Mouse (Mus musculus): ENCODE measurements around the gene Serp2. TPM values are rescaled to one million over a fixed set of nuclear protein-coding genes. Genes with fewer than 3 reads are reported as not detected.
A peak's percentile ranks its signal among the peaks of the same experiment; 100 is the strongest.

Serp2 gene
- polyA plus RNA-seq, 1 experiment from 2014 or later = 0.58 TPM

- WGBS (ENCODE audit: insufficient replicate concordance) = under 1% methylated on average over 31 of the region's 31 CpGs
- H3K9me3 ChIP-seq (ENCODE audit: low read length) = no peaks in the 10 kb centered on the region
- peak overlapping the region; percentile 98 for H3K27ac ChIP-seq (ENCODE audit: low read depth)
- H3K4me1 ChIP-seq (ENCODE audit: insufficient read depth) = peaks cover 15% of the 10 kb centered on the region
- H3K27me3 ChIP-seq (ENCODE audit: insufficient read depth, low read length) = no peaks in the 10 kb centered on the region
- TF ChIP-seq CTCF (IDR thresholded peaks at IDR 0.05; ENCODE audit: low read depth) = no peak
- TF ChIP-seq EP300 (IDR thresholded peaks at IDR 0.05; ENCODE audit: low read depth) = peak; percentile 60; the same call in 1 of the 2 replicates
- peaks cover 9% of the 10 kb centered on the region for H3K36me3 ChIP-seq (replicated peaks; ENCODE audit: insufficient read depth, low read length)
- peak overlapping the region; percentile 91 for H3K4me3 ChIP-seq (ENCODE audit: low read depth, low read length)
- peak overlapping the region; percentile 97 for H3K9ac ChIP-seq (replicated peaks)
- ATAC-seq (peak; percentile 66), DNase-seq (peak; percentile 86)
- peak overlapping the region; percentile 84 for H3K4me2 ChIP-seq (ENCODE audit: low read depth, low read length)
Observed at GRCm38 (mm10) chr14:76505439-76506220, 51.1 kb downstream of the Serp2 start.

- Histone ChIP-seq H3K4me1 (ENCODE audit: insufficient read depth) (peaks cover 15% of the 10 kb centered on the region), H3K9ac (replicated peaks) (peak overlapping the region; percentile 97), H3K9me3 (ENCODE audit: low read length) (no peaks in the 10 kb centered on the region), H3K4me3 (ENCODE audit: low read depth, low read length) (peak overlapping the region; percentile 91), H3K36me3 (replicated peaks; ENCODE audit: insufficient read depth, low read length) (peaks cover 9% of the 10 kb centered on the region), H3K4me2 (ENCODE audit: low read depth, low read length) (peak overlapping the region; percentile 84), H3K27me3 (ENCODE audit: insufficient read depth, low read length) (no peaks in the 10 kb centered on the region), H3K27ac (ENCODE audit: low read depth) (peak overlapping the region; percentile 98)
- TF ChIP-seq EP300 (IDR thresholded peaks at IDR 0.05; ENCODE audit: low read depth) = no peak
- no peak for ATAC-seq
- no peak for DNase-seq
- WGBS (ENCODE audit: insufficient replicate concordance) = under 1% methylated on average over 10 of the region's 10 CpGs
Observed at GRCm38 (mm10) chr14:76505101-76505438, 51.6 kb downstream of the Serp2 start.

GRCm38 (mm10) chr14:76504121-76504737 is 52.5 kb downstream of the Serp2 start:
- Histone ChIP-seq H3K4me3 (ENCODE audit: low read depth, low read length) (peak overlapping the region; percentile 91), H3K9ac (replicated peaks) (peak overlapping the region; percentile 97), H3K36me3 (replicated peaks; ENCODE audit: insufficient read depth, low read length) (peaks cover 9% of the 10 kb centered on the region), H3K27me3 (ENCODE audit: insufficient read depth, low read length) (no peaks in the 10 kb centered on the region), H3K4me1 (ENCODE audit: insufficient read depth) (peaks cover 15% of the 10 kb centered on the region), H3K9me3 (ENCODE audit: low read length) (no peaks in the 10 kb centered on the region), H3K27ac (ENCODE audit: low read depth) (peak overlapping the region; percentile 98), H3K4me2 (ENCODE audit: low read depth, low read length) (peak overlapping the region; percentile 84)
- ATAC-seq = peak; percentile 96
- peak; percentile 94 for DNase-seq
- WGBS (ENCODE audit: insufficient replicate concordance) = 1% methylated on average over 44 of the region's 52 CpGs
- TF ChIP-seq EP300 (IDR thresholded peaks at IDR 0.05; ENCODE audit: low read depth) (peak; percentile 79), CTCF (IDR thresholded peaks at IDR 0.05; ENCODE audit: low read depth) (peak; percentile 24; the same call in 1 of the 2 replicates)

GRCm38 (mm10) chr14:76503231-76503851 is 53.3 kb downstream of the Serp2 start:
- Histone ChIP-seq H3K27ac (ENCODE audit: low read depth) (peak overlapping the region; percentile 98; the same call in 1 of the 2 replicates), H3K4me3 (ENCODE audit: low read depth, low read length) (peak overlapping the region; percentile 91)

GRCm38 (mm10) chr14:76500036-76500435 is 56.7 kb downstream of the Serp2 start:
- no peak overlapping the region for H3K4me2 ChIP-seq (ENCODE audit: low read depth, low read length)
- H3K9ac ChIP-seq (replicated peaks) = no peak overlapping the region
- TF ChIP-seq CTCF (IDR thresholded peaks at IDR 0.05; ENCODE audit: low read depth) (no peak), EP300 (IDR thresholded peaks at IDR 0.05; ENCODE audit: low read depth) (no peak)
- H3K4me1 ChIP-seq (ENCODE audit: insufficient read depth) = peaks cover 5% of the 10 kb centered on the region; the same call in 1 of the 2 replicates
- no peaks in the 10 kb centered on the region for H3K9me3 ChIP-seq (ENCODE audit: low read length)
- H3K27ac ChIP-seq (ENCODE audit: low read depth) = no peak overlapping the region
- ATAC-seq (no peak), DNase-seq (no peak)
- H3K36me3 ChIP-seq (replicated peaks; ENCODE audit: insufficient read depth, low read length) = no peaks in the 10 kb centered on the region
- WGBS (ENCODE audit: insufficient replicate concordance) = 58% methylated on average over 5 of the region's 5 CpGs
- H3K4me3 ChIP-seq (ENCODE audit: low read depth, low read length) = no peak overlapping the region
- no peaks in the 10 kb centered on the region for H3K27me3 ChIP-seq (ENCODE audit: insufficient read depth, low read length)

More at GRCm38 (mm10) chr14:76503231-76503851, 53.3 kb downstream of the Serp2 start:
- peaks cover 9% of the 10 kb centered on the region for H3K36me3 ChIP-seq (replicated peaks; ENCODE audit: insufficient read depth, low read length)
- no peaks in the 10 kb centered on the region for H3K27me3 ChIP-seq (ENCODE audit: insufficient read depth, low read length)
- no peak for TF ChIP-seq EP300 (IDR thresholded peaks at IDR 0.05; ENCODE audit: low read depth)
- TF ChIP-seq CTCF (IDR thresholded peaks at IDR 0.05; ENCODE audit: low read depth) = peak; percentile 73
- ATAC-seq (no peak), DNase-seq (no peak)
- H3K4me2 ChIP-seq (ENCODE audit: low read depth, low read length) = peak overlapping the region; percentile 84
- 8% methylated on average over 13 of the region's 13 CpGs for WGBS (ENCODE audit: insufficient replicate concordance)
- H3K9ac ChIP-seq (replicated peaks) = peak overlapping the region; percentile 97
- H3K9me3 ChIP-seq (ENCODE audit: low read length) = no peaks in the 10 kb centered on the region
- peaks cover 15% of the 10 kb centered on the region for H3K4me1 ChIP-seq (ENCODE audit: insufficient read depth)

GRCm38 (mm10) chr14:76499492-76499891 is 57.2 kb downstream of the Serp2 start:
- DNase-seq = no peak
- WGBS (ENCODE audit: insufficient replicate concordance) = 84% methylated on average over 6 of the region's 6 CpGs

More at GRCm38 (mm10) chr14:76499492-76499891, 57.2 kb downstream of the Serp2 start:
- Histone ChIP-seq H3K36me3 (replicated peaks; ENCODE audit: insufficient read depth, low read length) (no peaks in the 10 kb centered on the region), H3K27me3 (ENCODE audit: insufficient read depth, low read length) (no peaks in the 10 kb centered on the region), H3K4me3 (ENCODE audit: low read depth, low read length) (no peak overlapping the region), H3K4me2 (ENCODE audit: low read depth, low read length) (no peak overlapping the region), H3K4me1 (ENCODE audit: insufficient read depth) (peaks cover 5% of the 10 kb centered on the region; the same call in 1 of the 2 replicates), H3K9me3 (ENCODE audit: low read length) (no peaks in the 10 kb centered on the region), H3K9ac (replicated peaks) (no peak overlapping the region), H3K27ac (ENCODE audit: low read depth) (no peak overlapping the region)
- no peak for ATAC-seq
- TF ChIP-seq EP300 (IDR thresholded peaks at IDR 0.05; ENCODE audit: low read depth) = no peak
- no peak for TF ChIP-seq CTCF (IDR thresholded peaks at IDR 0.05; ENCODE audit: low read depth)
